ENCODE assay signal across 15 mouse cellular contexts in genomic region chr6:123468651-123469050, GRCm38 (mm10). TPM values are rescaled to one million over a fixed set of nuclear protein-coding genes. Genes with fewer than 3 reads are reported as not detected.
"Had no signal": no experiment of that assay in that cellular context is flagged by ENCODE, and none has a peak within 500 bp of the region (broad histone marks: within the 10 kb centered on the region; RNA-seq: fewer than 3 reads in every experiment).

No protein-coding gene starts in this region.

RNA-seq across cellular contexts. Expression of gene Vmn2r20, which starts 50.7 kb away (rescaled TPM):
- polyA plus RNA-seq: liver, embryonic 11.5 days; lung, embryonic 14.5 days; lung, embryonic 16.5 days; midbrain, embryonic 10.5 days; midbrain, embryonic 12.5 days; midbrain, embryonic 14.5 days; midbrain, embryonic 16.5 days; myocyte; neural tube, embryonic 11.5 days; neural tube, embryonic 13.5 days; neural tube, embryonic 15.5 days; small intestine, adult 2 months; stomach, embryonic 14.5 days; stomach, embryonic 16.5 days; thymus, postnatal 0 days had no signal
